Mouse (Mus musculus): ENCODE results near the gene Prdm13. TPM values are rescaled to one million over a fixed set of nuclear protein-coding genes. Genes with fewer than 3 reads are reported as not detected.
A peak's percentile ranks its signal among the peaks of the same experiment; 100 is the strongest.

Prdm13 gene
- 0.06 TPM in 1 of 2 replicates, not detected in the other for polyA plus RNA-seq (2012; rRNA removed)

- no peak within 1 kb of the TSS for H3K27ac ChIP-seq (ENCODE audit: insufficient read depth, low read depth, low read length)
Observed at GRCm38 (mm10) chr4:21685595-21686091, at the start of gene Prdm13. TSS of gene Prdm13 (minus strand) at chr4:21685963.

DNA sequence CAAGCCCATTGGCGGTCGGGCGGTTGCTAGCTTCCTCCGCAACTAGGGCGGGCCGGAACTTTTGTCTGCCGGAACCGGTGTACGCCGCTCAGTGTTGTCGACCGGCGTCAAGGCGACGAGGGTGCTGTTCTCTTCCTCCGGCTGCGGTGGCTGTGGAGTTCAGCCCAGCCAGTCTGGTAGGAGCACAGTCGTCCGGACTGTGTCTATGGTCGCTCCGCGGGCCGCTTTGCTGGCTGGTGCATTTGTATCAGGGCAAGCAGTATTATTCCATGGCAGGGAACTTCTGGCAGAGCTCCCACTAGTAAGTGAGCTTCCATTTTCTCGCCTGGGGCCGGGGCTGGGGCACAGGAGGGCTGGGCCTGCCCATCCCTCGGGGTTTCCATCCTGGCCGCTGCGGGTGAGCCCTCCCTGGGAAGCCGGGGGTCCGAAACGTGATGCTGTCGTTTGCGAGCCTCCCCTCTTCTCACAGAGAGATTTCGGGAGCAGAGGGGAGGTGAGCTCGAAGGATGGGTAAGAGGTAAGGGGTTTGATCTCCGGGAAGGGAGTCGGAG lies 41.9 kb upstream of the Prdm13 start, which contains the start of gene Ccnc:
Gene Ccnc, plus strand, starts transcription at position 87 of the 551 bp plus-strand sequence.
- peak; percentile 60; the same call in 1 of the 2 replicates for TF ChIP-seq POLR2A (IDR thresholded peaks at IDR 0.05; ENCODE audit: low read depth, low read length)
- no peak for TF ChIP-seq CTCF (IDR thresholded peaks at IDR 0.05; ENCODE audit: extremely low read depth, insufficient read length, insufficient replicate concordance, low read depth, low read length)
- no peaks in the 10 kb centered on the region for H3K4me1 ChIP-seq (ENCODE audit: control insufficient read depth, insufficient read depth, insufficient read length, low read length)
- H3K4me3 ChIP-seq (ENCODE audit: low read depth, low read length) = peak within 1 kb of the TSS; percentile 91
- H3K27ac ChIP-seq (ENCODE audit: insufficient read depth, low read depth, low read length) = peak within 1 kb of the TSS; percentile 55
- WGBS = under 1% methylated on average over 37 of the region's 37 CpGs
- H3K27me3 ChIP-seq (ENCODE audit: control insufficient read depth, insufficient read depth, low read length) = no peaks in the 10 kb centered on the region
- H3K36me3 ChIP-seq (ENCODE audit: control insufficient read depth, insufficient read depth, low read length) = peaks cover 1% of the 10 kb centered on the region; the same call in 1 of the 2 replicates

More at GRCm38 (mm10) chr4:21685595-21686091, at the start of gene Prdm13:
- no peak for TF ChIP-seq POLR2A (IDR thresholded peaks at IDR 0.05; ENCODE audit: low read depth, low read length)
- TF ChIP-seq CTCF (IDR thresholded peaks at IDR 0.05; ENCODE audit: extremely low read depth, insufficient read length, insufficient replicate concordance, low read depth, low read length) = no peak
- Histone ChIP-seq H3K4me1 (ENCODE audit: control insufficient read depth, insufficient read depth, insufficient read length, low read length) (peaks cover 6% of the 10 kb centered on the region), H3K27me3 (ENCODE audit: control insufficient read depth, insufficient read depth, low read length) (peaks cover 68% of the 10 kb centered on the region), H3K4me3 (ENCODE audit: low read depth, low read length) (no peak within 1 kb of the TSS), H3K36me3 (ENCODE audit: control insufficient read depth, insufficient read depth, low read length) (no peaks in the 10 kb centered on the region)
- WGBS = 3% methylated on average over 38 of the region's 38 CpGs

- under 1% methylated on average over 22 of the region's 22 CpGs for WGBS
- H3K4me3 ChIP-seq (ENCODE audit: low read depth, low read length) = peak overlapping the region; percentile 91
- H3K36me3 ChIP-seq (ENCODE audit: control insufficient read depth, insufficient read depth, low read length) = no peaks in the 10 kb centered on the region
- H3K27ac ChIP-seq (ENCODE audit: insufficient read depth, low read depth, low read length) = peak overlapping the region; percentile 55
- TF ChIP-seq POLR2A (IDR thresholded peaks at IDR 0.05; ENCODE audit: low read depth, low read length) (no peak), CTCF (IDR thresholded peaks at IDR 0.05; ENCODE audit: extremely low read depth, insufficient read length, insufficient replicate concordance, low read depth, low read length) (peak; percentile 55; the same call in 1 of the 2 replicates)
- no peaks in the 10 kb centered on the region for H3K27me3 ChIP-seq (ENCODE audit: control insufficient read depth, insufficient read depth, low read length)
- no peaks in the 10 kb centered on the region for H3K4me1 ChIP-seq (ENCODE audit: control insufficient read depth, insufficient read depth, insufficient read length, low read length)
Observed at GRCm38 (mm10) chr4:21726912-21727614, 41.3 kb upstream of the Prdm13 start.

DNA sequence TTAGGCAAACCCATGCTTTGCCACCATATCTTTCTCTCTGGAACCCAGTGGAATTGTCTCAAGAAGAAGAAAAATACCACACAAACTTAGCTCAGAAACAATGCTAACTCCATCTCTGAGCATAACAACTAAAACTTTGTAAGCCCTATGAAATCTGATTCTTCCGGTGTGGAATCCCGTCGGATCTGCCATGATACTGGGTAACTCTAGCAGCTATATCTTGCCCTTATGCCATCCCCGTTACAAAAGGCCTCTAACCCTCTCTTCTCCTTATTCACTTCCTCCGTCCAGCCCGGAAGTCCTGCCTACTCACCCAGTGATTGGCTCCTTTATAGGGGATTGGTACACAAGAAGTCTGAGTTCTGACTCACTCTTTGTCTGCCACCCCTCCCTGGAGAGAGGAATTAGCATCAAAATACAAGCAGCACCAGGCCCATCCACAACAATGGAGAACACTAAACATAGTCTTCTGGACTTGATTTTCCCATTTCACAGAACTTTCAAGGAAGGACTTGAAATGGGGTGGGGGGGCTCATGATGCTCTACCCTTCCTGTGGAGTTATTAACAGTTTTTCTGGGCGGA lies 37.1 kb upstream of the Prdm13 start:
- H3K36me3 ChIP-seq (ENCODE audit: control insufficient read depth, insufficient read depth, low read length) = no peaks in the 10 kb centered on the region
- H3K27ac ChIP-seq (ENCODE audit: insufficient read depth, low read depth, low read length) = no peak overlapping the region
- no peak for TF ChIP-seq CTCF (IDR thresholded peaks at IDR 0.05; ENCODE audit: extremely low read depth, insufficient read length, insufficient replicate concordance, low read depth, low read length)
- no peak for TF ChIP-seq POLR2A (IDR thresholded peaks at IDR 0.05; ENCODE audit: low read depth, low read length)
- H3K27me3 ChIP-seq (ENCODE audit: control insufficient read depth, insufficient read depth, low read length) = no peaks in the 10 kb centered on the region
- H3K4me1 ChIP-seq (ENCODE audit: control insufficient read depth, insufficient read depth, insufficient read length, low read length) = no peaks in the 10 kb centered on the region
- H3K4me3 ChIP-seq (ENCODE audit: low read depth, low read length) = no peak overlapping the region
- WGBS = 62% methylated on average over 7 of the region's 7 CpGs

- Histone ChIP-seq H3K4me3 (ENCODE audit: low read depth, low read length) (no peak overlapping the region), H3K4me1 (ENCODE audit: control insufficient read depth, insufficient read depth, insufficient read length, low read length) (no peaks in the 10 kb centered on the region), H3K27me3 (ENCODE audit: control insufficient read depth, insufficient read depth, low read length) (no peaks in the 10 kb centered on the region), H3K27ac (ENCODE audit: insufficient read depth, low read depth, low read length) (no peak overlapping the region), H3K36me3 (ENCODE audit: control insufficient read depth, insufficient read depth, low read length) (no peaks in the 10 kb centered on the region)
- TF ChIP-seq CTCF (IDR thresholded peaks at IDR 0.05; ENCODE audit: extremely low read depth, insufficient read length, insufficient replicate concordance, low read depth, low read length) (no peak), POLR2A (IDR thresholded peaks at IDR 0.05; ENCODE audit: low read depth, low read length) (no peak)
- WGBS = 4% methylated on average over 13 of the region's 13 CpGs
Observed at GRCm38 (mm10) chr4:21712147-21712546, 26.4 kb upstream of the Prdm13 start.

- WGBS = 38% methylated on average over 1 of the region's 1 CpGs
- Histone ChIP-seq H3K4me3 (ENCODE audit: low read depth, low read length) (no peak overlapping the region), H3K4me1 (ENCODE audit: control insufficient read depth, insufficient read depth, insufficient read length, low read length) (no peaks in the 10 kb centered on the region), H3K27me3 (ENCODE audit: control insufficient read depth, insufficient read depth, low read length) (no peaks in the 10 kb centered on the region), H3K36me3 (ENCODE audit: control insufficient read depth, insufficient read depth, low read length) (no peaks in the 10 kb centered on the region), H3K27ac (ENCODE audit: insufficient read depth, low read depth, low read length) (no peak overlapping the region)
- TF ChIP-seq CTCF (IDR thresholded peaks at IDR 0.05; ENCODE audit: extremely low read depth, insufficient read length, insufficient replicate concordance, low read depth, low read length) (no peak), POLR2A (IDR thresholded peaks at IDR 0.05; ENCODE audit: low read depth, low read length) (no peak)
Observed at GRCm38 (mm10) chr4:21705046-21705445, 19.3 kb upstream of the Prdm13 start.

All from small intestine, adult 2 months (tissue).